Mouse (Mus musculus) midbrain, embryonic 11.5 days (tissue): ENCODE data around the gene Psmb11. TPM values are rescaled to one million over a fixed set of nuclear protein-coding genes. Genes with fewer than 3 reads are reported as not detected.

Source experiments
- ATAC-seq: fragments of 200-750 bp; cut with Nextera tagmentation; 2 replicates; pipeline ENCODE4 v1.8.0; 2017; ENCODE audit warnings: moderate TSS enrichment, moderate library complexity; ENCODE audit not compliant: low FRiP score
- DNase-seq: peaks from one replicate; pipeline ENCODE4 v3.0.0; 2015; ENCODE audit warnings: low spot score; ENCODE audit errors: missing footprints
- H3K27ac ChIP-seq: fragments of 300-500 bp; sonication (generic); 2 replicates; pipeline ENCODE4 v1.5.1; 2014; ENCODE audit warnings: low read depth, low read length
- H3K27me3 ChIP-seq: fragments of 300-500 bp; sonication (generic); 2 replicates; pipeline ENCODE4 v1.6.1; 2014; ENCODE audit warnings: mild to moderate bottlenecking, low read length, moderate library complexity, mixed read lengths; ENCODE audit not compliant: control insufficient read depth, insufficient read depth
- H3K36me3 ChIP-seq: fragments of 300-500 bp; sonication (generic); 2 replicates; pipeline ENCODE4 v1.6.1; 2014; ENCODE audit warnings: mild to moderate bottlenecking, low read length, moderate library complexity, mixed read lengths; ENCODE audit not compliant: control insufficient read depth, insufficient read depth
- H3K4me1 ChIP-seq: fragments of 300-500 bp; sonication (generic); 2 replicates; pipeline ENCODE4 v1.6.1; 2014; ENCODE audit warnings: low read length; ENCODE audit not compliant: control insufficient read depth, insufficient read depth
- H3K4me2 ChIP-seq: fragments of 300-500 bp; sonication (generic); 2 replicates; pipeline ENCODE4 v1.6.1; 2014; ENCODE audit warnings: mild to moderate bottlenecking, moderate library complexity
- H3K4me3 ChIP-seq: fragments of 300-500 bp; sonication (generic); 2 replicates; pipeline ENCODE4 v1.5.1; 2014; ENCODE audit warnings: low read depth, low read length
- H3K9ac ChIP-seq: fragments of 300-500 bp; sonication (generic); 2 replicates; pipeline ENCODE4 v1.6.1; 2014; ENCODE audit warnings: low read length
- H3K9me3 ChIP-seq: fragments of 300-500 bp; sonication (generic); 2 replicates; pipeline ENCODE4 v1.6.1; 2016; ENCODE audit warnings: low read length; ENCODE audit not compliant: control insufficient read depth
- WGBS: fragments of 180-500 bp; shearing (Covaris S2); extraction: QIAGEN DNeasy Blood & Tissue Kit; methylation state at CpG from one replicate; pipeline ENCODE4 v1.1.7; 2014; 5-methylcytosine and 5-hydroxymethylcytosine counted together
- polyA plus RNA-seq: library from polyadenylated mRNA; unstranded; fragments of >200 nt; fragmentation: Nextera tagmentation; extraction: Ambion mirVana; gene quantifications from 2 replicates; pipeline ENCODE4 v1.2.1, GENCODE M21; 2014

The Psmb11 gene
- polyA plus RNA-seq, 1 experiment from 2014 or later, result not detected

- no peak for ATAC-seq
- Histone ChIP-seq H3K9ac (no peak overlapping the region), H3K4me2 (no peak overlapping the region), H3K4me3 (no peak overlapping the region), H3K27me3 (no peaks in the 10 kb centered on the region), H3K9me3 (no peaks in the 10 kb centered on the region), H3K27ac (no peak overlapping the region), H3K4me1 (no peaks in the 10 kb centered on the region), H3K36me3 (peaks cover 25% of the 10 kb centered on the region)
- 93% methylated on average over 2 of the region's 2 CpGs for WGBS
- DNase-seq, result no peak
Observed at GRCm38 (mm10) chr14:54629797-54630196, 8.6 kb downstream of the Psmb11 start.

GRCm38 (mm10) chr14:54630583-54631239 lies 9.5 kb downstream of the Psmb11 start:
- Histone ChIP-seq H3K4me3 (no peak overlapping the region), H3K27me3 (no peaks in the 10 kb centered on the region), H3K4me2 (no peak overlapping the region), H3K36me3 (peaks cover 25% of the 10 kb centered on the region), H3K27ac (no peak overlapping the region), H3K9ac (no peak overlapping the region), H3K4me1 (no peaks in the 10 kb centered on the region), H3K9me3 (no peaks in the 10 kb centered on the region)
- 78% methylated on average over 11 of the region's 11 CpGs for WGBS
- ATAC-seq (no peak), DNase-seq (no peak)

- no peak overlapping the region for H3K4me2 ChIP-seq
- H3K4me1 ChIP-seq, result no peaks in the 10 kb centered on the region
- no peak overlapping the region for H3K4me3 ChIP-seq
- ATAC-seq (no peak), DNase-seq (no peak)
- H3K36me3 ChIP-seq, result peaks cover 25% of the 10 kb centered on the region
- H3K27ac ChIP-seq, result no peak overlapping the region
- no peak overlapping the region for H3K9ac ChIP-seq
- no peaks in the 10 kb centered on the region for H3K9me3 ChIP-seq
- 90% methylated on average over 3 of the region's 4 CpGs for WGBS
- H3K27me3 ChIP-seq, result no peaks in the 10 kb centered on the region
Observed at GRCm38 (mm10) chr14:54631240-54631599, 10.0 kb downstream of the Psmb11 start.

GRCm38 (mm10) chr14:54632252-54632651 lies 11.0 kb downstream of the Psmb11 start:
- H3K36me3 ChIP-seq, result peaks cover 26% of the 10 kb centered on the region
- no peak overlapping the region for H3K27ac ChIP-seq
- no peak overlapping the region for H3K9ac ChIP-seq
- no peaks in the 10 kb centered on the region for H3K27me3 ChIP-seq
- no peaks in the 10 kb centered on the region for H3K9me3 ChIP-seq
- ATAC-seq (no peak), DNase-seq (no peak)
- no peak overlapping the region for H3K4me2 ChIP-seq
- no peaks in the 10 kb centered on the region for H3K4me1 ChIP-seq
- 91% methylated on average over 37 of the region's 37 CpGs for WGBS
- H3K4me3 ChIP-seq, result no peak overlapping the region

- no peak overlapping the region for H3K9ac ChIP-seq
- no peak for DNase-seq
- H3K27ac ChIP-seq, result no peak overlapping the region
- H3K4me2 ChIP-seq, result no peak overlapping the region
- no peak for ATAC-seq
- no peaks in the 10 kb centered on the region for H3K27me3 ChIP-seq
- no peaks in the 10 kb centered on the region for H3K4me1 ChIP-seq
- no peaks in the 10 kb centered on the region for H3K9me3 ChIP-seq
- H3K4me3 ChIP-seq, result no peak overlapping the region
- H3K36me3 ChIP-seq, result peaks cover 30% of the 10 kb centered on the region
- 83% methylated on average over 4 of the region's 4 CpGs for WGBS
Observed at GRCm38 (mm10) chr14:54634182-54634581, 12.9 kb downstream of the Psmb11 start.

- DNase-seq (peak; percentile 95), ATAC-seq (no peak)
- H3K4me2 ChIP-seq, result no peak overlapping the region
- no peak overlapping the region for H3K9ac ChIP-seq
- no peaks in the 10 kb centered on the region for H3K27me3 ChIP-seq
- H3K4me3 ChIP-seq, result no peak overlapping the region
- H3K4me1 ChIP-seq, result peaks cover 9% of the 10 kb centered on the region; the same call in 1 of the 2 replicates
- no peak overlapping the region for H3K27ac ChIP-seq
- no peaks in the 10 kb centered on the region for H3K9me3 ChIP-seq
- WGBS, result 51% methylated on average over 8 of the region's 8 CpGs
- peaks cover 21% of the 10 kb centered on the region for H3K36me3 ChIP-seq
Observed at GRCm38 (mm10) chr14:54636954-54637353, 15.7 kb downstream of the Psmb11 start.

GRCm38 (mm10) chr14:54638210-54638609 lies 17.0 kb downstream of the Psmb11 start:
- no peak for ATAC-seq

GRCm38 (mm10) chr14:54640121-54640520 lies 18.9 kb downstream of the Psmb11 start:
- no peaks in the 10 kb centered on the region for H3K27me3 ChIP-seq
- no peak overlapping the region for H3K27ac ChIP-seq
- no peaks in the 10 kb centered on the region for H3K9me3 ChIP-seq
- H3K36me3 ChIP-seq, result peaks cover 25% of the 10 kb centered on the region
- H3K9ac ChIP-seq, result peak overlapping the region; percentile 96
- ATAC-seq (no peak), DNase-seq (no peak)
- peaks cover 9% of the 10 kb centered on the region; the same call in 1 of the 2 replicates for H3K4me1 ChIP-seq
- H3K4me2 ChIP-seq, result peak overlapping the region; percentile 94
- H3K4me3 ChIP-seq, result peak overlapping the region; percentile 74
- WGBS, result 32% methylated on average over 4 of the region's 4 CpGs

More at GRCm38 (mm10) chr14:54638210-54638609, 17.0 kb downstream of the Psmb11 start:
- H3K9me3 ChIP-seq, result no peaks in the 10 kb centered on the region
- H3K36me3 ChIP-seq, result peaks cover 15% of the 10 kb centered on the region
- no peak overlapping the region for H3K9ac ChIP-seq
- H3K4me2 ChIP-seq, result no peak overlapping the region
- H3K27ac ChIP-seq, result no peak overlapping the region
- H3K27me3 ChIP-seq, result no peaks in the 10 kb centered on the region
- H3K4me1 ChIP-seq, result peaks cover 9% of the 10 kb centered on the region; the same call in 1 of the 2 replicates
- WGBS, result 82% methylated on average over 5 of the region's 5 CpGs
- DNase-seq, result no peak
- no peak overlapping the region for H3K4me3 ChIP-seq

GRCm38 (mm10) chr14:54640946-54641304 lies 19.7 kb downstream of the Psmb11 start, which contains the start of gene Gm17606:
Gene Gm17606, plus strand, starts transcription at chr14:54640952.
- WGBS, result 2% methylated on average over 19 of the region's 28 CpGs
- Histone ChIP-seq H3K36me3 (peaks cover 32% of the 10 kb centered on the region), H3K4me1 (peaks cover 9% of the 10 kb centered on the region; the same call in 1 of the 2 replicates), H3K4me2 (peak within 1 kb of the TSS; percentile 94), H3K9me3 (no peaks in the 10 kb centered on the region), H3K27me3 (no peaks in the 10 kb centered on the region), H3K4me3 (peak within 1 kb of the TSS; percentile 74), H3K9ac (peak within 1 kb of the TSS; percentile 96), H3K27ac (peak within 1 kb of the TSS; percentile 81)
- peak; percentile 38 for ATAC-seq
- DNase-seq, result no peak
